15 mouse cellular contexts compared by ENCODE assay signal in the genomic region with DNA sequence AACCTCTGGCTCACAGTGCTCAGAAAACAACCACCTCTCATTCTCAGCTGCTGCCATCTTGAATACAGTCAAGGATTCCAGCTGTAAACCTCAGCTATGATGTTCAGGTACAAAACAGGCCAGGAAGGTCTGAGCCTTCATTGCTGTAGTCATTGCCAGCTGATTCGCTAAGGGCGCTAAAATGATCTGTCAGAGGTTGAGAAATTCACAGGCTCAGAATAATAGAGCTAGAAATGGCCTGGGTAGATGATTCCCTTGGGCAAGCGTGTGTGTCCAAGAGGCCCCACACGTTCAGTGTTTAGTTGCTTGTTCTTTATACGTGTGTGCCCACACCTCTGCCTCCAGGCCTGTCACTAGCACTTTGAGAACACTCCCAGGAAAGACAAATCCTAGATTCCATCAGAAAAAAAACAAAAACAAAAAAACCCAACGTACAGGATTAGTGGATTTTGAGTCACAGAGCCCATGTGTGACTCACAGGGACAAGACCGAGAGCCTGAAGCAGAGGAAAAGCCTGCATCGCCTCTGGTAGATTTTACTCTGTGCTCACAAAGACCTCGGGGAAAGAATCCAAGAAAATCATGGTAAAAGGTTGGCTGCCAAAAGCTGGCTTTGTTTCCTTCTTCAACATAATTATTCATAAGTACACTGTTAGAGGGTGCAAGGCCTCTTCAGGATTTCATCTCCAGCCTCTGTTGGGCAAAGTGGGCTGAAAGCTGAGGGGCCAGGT.
A peak's percentile ranks its signal among the peaks of the same experiment; 100 is the strongest.
DNase-seq lines count a peak whose midpoint lies in the region; ATAC-seq and TF ChIP-seq lines count a peak whose summit lies in the region.
"Had no signal": no experiment of that assay in that cellular context is flagged by ENCODE, and none has a peak within 500 bp of the region (broad histone marks: within the 10 kb centered on the region; RNA-seq: fewer than 3 reads in every experiment).

No protein-coding gene starts in this region.

- H3K4me3 ChIP-seq in midbrain, postnatal 0 days (ENCODE audit: low read depth, low read length): no peak overlapping the region
- H3K4me3 ChIP-seq in midbrain, embryonic 16.5 days (ENCODE audit: low read depth, low read length): no peak overlapping the region
- H3K4me3 ChIP-seq in stomach, postnatal 0 days (ENCODE audit: low read depth, low read length): no peak overlapping the region
- H3K4me3 ChIP-seq: intestine, embryonic 15.5 days; liver, embryonic 15.5 days; midbrain, embryonic 13.5 days; neural tube, embryonic 12.5 days had no signal

- H3K9me3 ChIP-seq in midbrain, postnatal 0 days (ENCODE audit: low read length): no peaks in the 10 kb centered on the region
- no peaks in the 10 kb centered on the region for H3K9me3 ChIP-seq in midbrain, embryonic 16.5 days (replicated peaks; ENCODE audit: control insufficient read depth, low read length, poor library complexity, severe bottlenecking)
- no peaks in the 10 kb centered on the region for H3K9me3 ChIP-seq in stomach, postnatal 0 days (ENCODE audit: control insufficient read depth, low read length)
- H3K9me3 ChIP-seq: intestine, embryonic 15.5 days; liver, embryonic 15.5 days; midbrain, embryonic 13.5 days; neural tube, embryonic 12.5 days had no signal

- WGBS in midbrain, postnatal 0 days: 69% methylated on average over 9 of the region's 9 CpGs
- 75% methylated on average over 9 of the region's 9 CpGs for WGBS in midbrain, embryonic 16.5 days
- whole genome bisulfite sequencing in stomach, postnatal 0 days: 54% methylated on average over 9 of the region's 9 CpGs

- TF ChIP-seq EP300 in stomach, postnatal 0 days (optimal IDR thresholded peaks at IDR 0.05): no peak

- no peaks in the 10 kb centered on the region for H3K4me1 ChIP-seq in midbrain, postnatal 0 days (ENCODE audit: insufficient read depth, low read length)
- H3K4me1 ChIP-seq in midbrain, embryonic 16.5 days (ENCODE audit: control insufficient read depth, insufficient read depth, low read length): no peaks in the 10 kb centered on the region
- H3K4me1 ChIP-seq in stomach, postnatal 0 days (replicated peaks; ENCODE audit: control insufficient read depth, insufficient read depth): 0 out of 2 replicates have a peak, but pooled peaks cover 2% of the 10 kb centered on the region
- H3K4me1 ChIP-seq: intestine, embryonic 15.5 days; liver, embryonic 15.5 days; midbrain, embryonic 13.5 days; neural tube, embryonic 12.5 days had no signal

- H3K4me2 ChIP-seq in midbrain, postnatal 0 days (ENCODE audit: low read depth, low read length, poor library complexity, severe bottlenecking): no peak overlapping the region
- no peak overlapping the region for H3K4me2 ChIP-seq in midbrain, embryonic 16.5 days (ENCODE audit: low read length)
- H3K4me2 ChIP-seq in stomach, postnatal 0 days (replicated peaks; ENCODE audit: low read depth): no peak overlapping the region
- H3K4me2 ChIP-seq: intestine, embryonic 15.5 days; liver, embryonic 15.5 days; midbrain, embryonic 13.5 days; neural tube, embryonic 12.5 days had no signal

- ATAC-seq in midbrain, postnatal 0 days (ENCODE audit: low FRiP score): no peak
- ATAC-seq in midbrain, embryonic 16.5 days: no peak
- ATAC-seq in stomach, postnatal 0 days (ENCODE audit: low FRiP score, low TSS enrichment): no peak
- ATAC-seq: intestine, embryonic 15.5 days; midbrain, embryonic 13.5 days had no signal

- TF ChIP-seq CTCF in midbrain, postnatal 0 days (IDR thresholded peaks at IDR 0.05): no peak
- no peak for TF ChIP-seq CTCF in stomach, postnatal 0 days (IDR thresholded peaks at IDR 0.05; ENCODE audit: low read depth)

- H3K9ac ChIP-seq in midbrain, postnatal 0 days (replicated peaks; ENCODE audit: low read length, poor library complexity, severe bottlenecking): no peak overlapping the region
- no peak overlapping the region for H3K9ac ChIP-seq in midbrain, embryonic 16.5 days (ENCODE audit: low read depth, low read length)
- no peak overlapping the region for H3K9ac ChIP-seq in stomach, postnatal 0 days (ENCODE audit: low read length)
- H3K9ac ChIP-seq: intestine, embryonic 15.5 days; liver, embryonic 15.5 days; midbrain, embryonic 13.5 days; neural tube, embryonic 12.5 days had no signal

- H3K36me3 ChIP-seq in midbrain, postnatal 0 days (ENCODE audit: insufficient read depth, low read length): no peaks in the 10 kb centered on the region
- H3K36me3 ChIP-seq in midbrain, embryonic 16.5 days (ENCODE audit: control insufficient read depth, insufficient read depth, low read length): no peaks in the 10 kb centered on the region
- H3K36me3 ChIP-seq in stomach, postnatal 0 days (ENCODE audit: control insufficient read depth, insufficient read depth, low read length): no peaks in the 10 kb centered on the region
- H3K36me3 ChIP-seq: intestine, embryonic 15.5 days; liver, embryonic 15.5 days; midbrain, embryonic 13.5 days; neural tube, embryonic 12.5 days had no signal

- intact Hi-C loops in heart, postnatal 25 days (cut with DNase I): no loop called here

- H3K27me3 ChIP-seq in midbrain, postnatal 0 days (ENCODE audit: insufficient read depth, low read length): no peaks in the 10 kb centered on the region
- H3K27me3 ChIP-seq in midbrain, embryonic 16.5 days (ENCODE audit: control insufficient read depth, insufficient read depth, low read depth, low read length): no peaks in the 10 kb centered on the region
- no peaks in the 10 kb centered on the region for H3K27me3 ChIP-seq in stomach, postnatal 0 days (ENCODE audit: control insufficient read depth, insufficient read depth, low read length)
- H3K27me3 ChIP-seq: intestine, embryonic 15.5 days; liver, embryonic 15.5 days; midbrain, embryonic 13.5 days; neural tube, embryonic 12.5 days had no signal

- peak; percentile 15 to 24 for DNase-seq in heart, adult 18-20 months
- no peak for DNase-seq in heart, postnatal 25 days (ENCODE audit: low spot score)
- peak; percentile 17 for DNase-seq in midbrain, postnatal 0 days (ENCODE audit: low spot score)
- peak; percentile 65 for DNase-seq in brain, adult 2 months (ENCODE audit: low read depth, low spot score)
- no peak for DNase-seq in stomach, postnatal 0 days (ENCODE audit: low spot score)
- DNase-seq in spleen, postnatal 14 days (ENCODE audit: low spot score in 2 of 2): no peak
- DNase-seq: gastrocnemius, postnatal 36 days; kidney, postnatal 10 days; layer of hippocampus, postnatal 36 days; lung, postnatal 36 days had no signal

- no peak overlapping the region for H3K27ac ChIP-seq in midbrain, postnatal 0 days (ENCODE audit: low read depth, low read length)
- no peak overlapping the region for H3K27ac ChIP-seq in midbrain, embryonic 16.5 days (ENCODE audit: low read length)
- 0 out of 2 replicates have a peak overlapping the region, but pooled peaks have one; percentile 14 for H3K27ac ChIP-seq in stomach, postnatal 0 days (replicated peaks)
- H3K27ac ChIP-seq: intestine, embryonic 15.5 days; liver, embryonic 15.5 days; midbrain, embryonic 13.5 days; neural tube, embryonic 12.5 days had no signal

Comparison
In these comparisons a context has a peak if more than half of its experiments do, and no peak if none do; other contexts are left out.
1. DNase-seq: peak in heart, adult 18-20 months (2 of 2), midbrain, postnatal 0 days (single experiment) and brain, adult 2 months (single experiment); none in heart, postnatal 25 days (single experiment), stomach, postnatal 0 days (single experiment) and spleen, postnatal 14 days (0 of 2).